Mouse (Mus musculus) lung, embryonic 16.5 days (tissue): ENCODE results near the gene Lrrc19. TPM values are rescaled to one million over a fixed set of nuclear protein-coding genes. Genes with fewer than 3 reads are reported as not detected.
"Not testable (repeated sequence)": the region's sequence is repeated elsewhere in the genome, so short reads cannot be mapped to it uniquely, and the experiment has no call there.

Experiments
- ATAC-seq: fragments of 200-750 bp; cut with Nextera tagmentation; 2 replicates; pipeline ENCODE4 v1.8.0; 2017; ENCODE audit warnings: low read depth, mild to moderate bottlenecking, moderate library complexity
- H3K27ac ChIP-seq: fragments of 300-500 bp; sonication (generic); 2 replicates; pipeline ENCODE4 v1.5.1; 2014; ENCODE audit warnings: mild to moderate bottlenecking, control low read depth, low read length
- H3K27me3 ChIP-seq: fragments of 300-500 bp; sonication (generic); 2 replicates; pipeline ENCODE4 v1.6.1; 2014; ENCODE audit warnings: low read depth, low read length, mixed read lengths; ENCODE audit not compliant: control insufficient read depth, insufficient read depth
- H3K36me3 ChIP-seq: fragments of 300-500 bp; sonication (generic); 2 replicates; pipeline ENCODE4 v1.6.1; 2014; ENCODE audit warnings: low read length; ENCODE audit not compliant: control insufficient read depth, insufficient read depth
- H3K4me1 ChIP-seq: fragments of 300-500 bp; sonication (generic); replicated peaks from 2 replicates; pipeline ENCODE4 v1.6.1; 2014; ENCODE audit warnings: low read length, mixed read lengths; ENCODE audit not compliant: control insufficient read depth, insufficient read depth
- H3K4me2 ChIP-seq: fragments of 300-500 bp; sonication (generic); 2 replicates; pipeline ENCODE4 v1.6.1; 2014; ENCODE audit warnings: low read depth, low read length, control low read depth
- H3K4me3 ChIP-seq: fragments of 300-500 bp; sonication (generic); 2 replicates; pipeline ENCODE4 v1.5.1; 2014; ENCODE audit warnings: mild to moderate bottlenecking, low read length, control low read depth
- H3K9ac ChIP-seq: fragments of 300-500 bp; sonication (generic); 2 replicates; pipeline ENCODE4 v1.6.1; 2014; ENCODE audit warnings: low read length, control low read depth
- H3K9me3 ChIP-seq: fragments of 300-500 bp; sonication (generic); 2 replicates; pipeline ENCODE4 v1.6.1; 2016; ENCODE audit warnings: low read length; ENCODE audit not compliant: control insufficient read depth
- WGBS: fragments of 180-500 bp; shearing (Covaris S2); extraction: QIAGEN DNeasy Blood & Tissue Kit; methylation state at CpG from one replicate; pipeline ENCODE4 v1.1.7; 2014; 5-methylcytosine and 5-hydroxymethylcytosine counted together
- polyA plus RNA-seq: library from polyadenylated mRNA; unstranded; fragments of >200 nt; fragmentation: Nextera tagmentation; extraction: Ambion mirVana; gene quantifications from 2 replicates; pipeline ENCODE4 v1.2.1, GENCODE M21; 2015

The Lrrc19 gene
- 0.36 and 0.39 TPM in 2 replicates for polyA plus RNA-seq

GRCm38 (mm10) chr4:94649920-94650319 is at the start of gene Lrrc19:
Gene Lrrc19, minus strand, starts transcription at chr4:94650144.
- no peaks in the 10 kb centered on the region for H3K27me3 ChIP-seq
- H3K4me2 ChIP-seq = no peak within 1 kb of the TSS
- H3K4me3 ChIP-seq = no peak within 1 kb of the TSS
- ATAC-seq = no peak
- no peak within 1 kb of the TSS for H3K9ac ChIP-seq
- H3K4me1 ChIP-seq = no peaks in the 10 kb centered on the region
- WGBS = 79% methylated on average over 3 of the region's 3 CpGs
- no peaks in the 10 kb centered on the region for H3K36me3 ChIP-seq
- H3K9me3 ChIP-seq = no peaks in the 10 kb centered on the region
- H3K27ac ChIP-seq = no peak within 1 kb of the TSS

GRCm38 (mm10) chr4:94696368-94696767 is 46.4 kb upstream of the Lrrc19 start:
- WGBS = 25% methylated on average over 3 of the region's 3 CpGs
- no peak for ATAC-seq
- H3K27ac ChIP-seq = no peak overlapping the region
- no peak overlapping the region for H3K4me3 ChIP-seq
- no peaks in the 10 kb centered on the region for H3K4me1 ChIP-seq
- no peak overlapping the region for H3K4me2 ChIP-seq
- H3K36me3 ChIP-seq = 0 out of 2 replicates have a peak, but pooled peaks cover 2% of the 10 kb centered on the region
- no peak overlapping the region for H3K9ac ChIP-seq
- no peaks in the 10 kb centered on the region for H3K27me3 ChIP-seq
- H3K9me3 ChIP-seq = no peaks in the 10 kb centered on the region

- WGBS = 83% methylated on average over 2 of the region's 2 CpGs
Observed at GRCm38 (mm10) chr4:94692175-94692574, 42.2 kb upstream of the Lrrc19 start.

GRCm38 (mm10) chr4:94691078-94691477 is 41.1 kb upstream of the Lrrc19 start:
- no peak overlapping the region for H3K9ac ChIP-seq
- no peak for ATAC-seq
- no peaks in the 10 kb centered on the region for H3K4me1 ChIP-seq
- no peak overlapping the region for H3K4me3 ChIP-seq
- no peaks in the 10 kb centered on the region for H3K9me3 ChIP-seq
- no peak overlapping the region for H3K27ac ChIP-seq
- WGBS = 66% methylated on average over 4 of the region's 4 CpGs
- H3K36me3 ChIP-seq = 0 out of 2 replicates have a peak, but pooled peaks cover 5% of the 10 kb centered on the region
- no peak overlapping the region for H3K4me2 ChIP-seq
- no peaks in the 10 kb centered on the region for H3K27me3 ChIP-seq

More at GRCm38 (mm10) chr4:94692175-94692574, 42.2 kb upstream of the Lrrc19 start:
- H3K4me2 ChIP-seq = no peak overlapping the region
- H3K9ac ChIP-seq = no peak overlapping the region
- H3K27ac ChIP-seq = no peak overlapping the region
- H3K4me1 ChIP-seq = no peaks in the 10 kb centered on the region
- H3K36me3 ChIP-seq = 0 out of 2 replicates have a peak, but pooled peaks cover 5% of the 10 kb centered on the region
- H3K9me3 ChIP-seq = no peaks in the 10 kb centered on the region
- ATAC-seq = no peak
- no peak overlapping the region for H3K4me3 ChIP-seq
- no peaks in the 10 kb centered on the region for H3K27me3 ChIP-seq

- H3K4me1 ChIP-seq, H3K36me3 ChIP-seq: not testable (repeated sequence)
- 73% methylated on average over 2 of the region's 2 CpGs for WGBS
Observed at GRCm38 (mm10) chr4:94689804-94690203, 39.9 kb upstream of the Lrrc19 start.

GRCm38 (mm10) chr4:94683305-94683704 is 33.4 kb upstream of the Lrrc19 start:
- Histone ChIP-seq H3K9ac (no peak overlapping the region), H3K27ac (peak overlapping the region; percentile 58; the same call in 1 of the 2 replicates), H3K4me2 (no peak overlapping the region), H3K9me3 (no peaks in the 10 kb centered on the region), H3K27me3 (no peaks in the 10 kb centered on the region), H3K4me3 (no peak overlapping the region), H3K36me3 (peaks cover 5% of the 10 kb centered on the region; the same call in 1 of the 2 replicates), H3K4me1 (no peaks in the 10 kb centered on the region)
- peak; percentile 61; the same call in 1 of the 2 replicates for ATAC-seq
- 77% methylated on average over 5 of the region's 5 CpGs for WGBS

More at GRCm38 (mm10) chr4:94689804-94690203, 39.9 kb upstream of the Lrrc19 start:
- not testable (repeated sequence) for H3K27me3 ChIP-seq, H3K9ac ChIP-seq, ATAC-seq, H3K27ac ChIP-seq, H3K9me3 ChIP-seq, H3K4me3 ChIP-seq, H3K4me2 ChIP-seq

- 50% methylated on average over 1 of the region's 1 CpGs for WGBS
Observed at GRCm38 (mm10) chr4:94682029-94682428, 32.1 kb upstream of the Lrrc19 start.

GRCm38 (mm10) chr4:94681181-94681580 is 31.2 kb upstream of the Lrrc19 start:
- H3K27me3 ChIP-seq = no peaks in the 10 kb centered on the region
- ATAC-seq = no peak
- no peaks in the 10 kb centered on the region for H3K4me1 ChIP-seq
- no peaks in the 10 kb centered on the region for H3K9me3 ChIP-seq
- no peak overlapping the region for H3K4me2 ChIP-seq
- WGBS = 84% methylated on average over 2 of the region's 2 CpGs
- H3K9ac ChIP-seq = no peak overlapping the region
- H3K4me3 ChIP-seq = no peak overlapping the region
- peaks cover 5% of the 10 kb centered on the region; the same call in 1 of the 2 replicates for H3K36me3 ChIP-seq
- no peak overlapping the region for H3K27ac ChIP-seq

More at GRCm38 (mm10) chr4:94682029-94682428, 32.1 kb upstream of the Lrrc19 start:
- Histone ChIP-seq H3K27me3 (no peaks in the 10 kb centered on the region), H3K4me2 (no peak overlapping the region), H3K9ac (no peak overlapping the region), H3K4me3 (no peak overlapping the region), H3K27ac (no peak overlapping the region), H3K9me3 (no peaks in the 10 kb centered on the region), H3K4me1 (no peaks in the 10 kb centered on the region), H3K36me3 (peaks cover 5% of the 10 kb centered on the region; the same call in 1 of the 2 replicates)
- no peak for ATAC-seq

- Histone ChIP-seq H3K9me3 (no peaks in the 10 kb centered on the region), H3K27me3 (no peaks in the 10 kb centered on the region), H3K27ac (no peak overlapping the region), H3K4me3 (no peak overlapping the region), H3K4me2 (no peak overlapping the region), H3K9ac (no peak overlapping the region), H3K4me1 (no peaks in the 10 kb centered on the region), H3K36me3 (peaks cover 5% of the 10 kb centered on the region; the same call in 1 of the 2 replicates)
- ATAC-seq = no peak
- WGBS = 82% methylated on average over 2 of the region's 2 CpGs
Observed at GRCm38 (mm10) chr4:94680662-94681061, 30.7 kb upstream of the Lrrc19 start.
